Mouse (Mus musculus) heart, embryonic 16.5 days (tissue): ENCODE results near the gene Efna3. TPM values are rescaled to one million over a fixed set of nuclear protein-coding genes. Genes with fewer than 3 reads are reported as not detected.
A peak's percentile ranks its signal among the peaks of the same experiment; 100 is the strongest.

ENCODE experiments used
- ATAC-seq: fragments of 200-750 bp; cut with Nextera tagmentation; replicated peaks from 2 replicates; pipeline ENCODE4 v1.8.0; 2017; ENCODE audit warnings: moderate number of reproducible peaks; ENCODE audit not compliant: insufficient read depth, low FRiP score; ENCODE audit errors: extremely low read depth
- H3K27ac ChIP-seq: fragments of 300-500 bp; sonication (generic); 2 replicates; pipeline ENCODE4 v1.5.1; 2014; ENCODE audit warnings: mild to moderate bottlenecking, low read length, control low read depth, moderate library complexity
- H3K27me3 ChIP-seq: fragments of 300-500 bp; sonication (generic); 2 replicates; pipeline ENCODE4 v1.6.1; 2014; ENCODE audit warnings: low read length, mixed read lengths; ENCODE audit not compliant: control insufficient read depth, insufficient read depth
- H3K36me3 ChIP-seq: fragments of 300-500 bp; sonication (generic); 2 replicates; pipeline ENCODE4 v1.6.1; 2014; ENCODE audit not compliant: control insufficient read depth, insufficient read depth
- H3K4me1 ChIP-seq: fragments of 300-500 bp; sonication (generic); 2 replicates; pipeline ENCODE4 v1.6.1; 2014; ENCODE audit warnings: low read length, mixed read lengths; ENCODE audit not compliant: control insufficient read depth, insufficient read depth
- H3K4me2 ChIP-seq: fragments of 300-500 bp; sonication (generic); 2 replicates; pipeline ENCODE4 v1.6.1; 2014; ENCODE audit warnings: low read depth, mild to moderate bottlenecking, control low read depth, low read length
- H3K4me3 ChIP-seq: fragments of 300-500 bp; sonication (generic); 2 replicates; pipeline ENCODE4 v1.5.1; 2014; ENCODE audit warnings: mild to moderate bottlenecking, control low read depth, low read length
- H3K9ac ChIP-seq: fragments of 300-500 bp; sonication (generic); 2 replicates; pipeline ENCODE4 v1.6.1; 2014; ENCODE audit warnings: low read length, control low read depth
- H3K9me3 ChIP-seq: fragments of 300-500 bp; sonication (generic); replicated peaks from 2 replicates; pipeline ENCODE4 v1.6.1; 2016; ENCODE audit warnings: low read length; ENCODE audit not compliant: control insufficient read depth
- WGBS: fragments of 180-500 bp; shearing (Covaris S2); extraction: QIAGEN DNeasy Blood & Tissue Kit; methylation state at CpG from one replicate; pipeline ENCODE4 v1.1.7; 2014; 5-methylcytosine and 5-hydroxymethylcytosine counted together
- polyA plus RNA-seq: library from polyadenylated mRNA; unstranded; fragments of >200 nt; fragmentation: Nextera tagmentation; extraction: Ambion mirVana; gene quantifications from 2 replicates; pipeline ENCODE4 v1.2.1, GENCODE M21; 2015

Efna3 gene
- polyA plus RNA-seq, result 0.89 and 1.1 TPM in 2 replicates

DNA sequence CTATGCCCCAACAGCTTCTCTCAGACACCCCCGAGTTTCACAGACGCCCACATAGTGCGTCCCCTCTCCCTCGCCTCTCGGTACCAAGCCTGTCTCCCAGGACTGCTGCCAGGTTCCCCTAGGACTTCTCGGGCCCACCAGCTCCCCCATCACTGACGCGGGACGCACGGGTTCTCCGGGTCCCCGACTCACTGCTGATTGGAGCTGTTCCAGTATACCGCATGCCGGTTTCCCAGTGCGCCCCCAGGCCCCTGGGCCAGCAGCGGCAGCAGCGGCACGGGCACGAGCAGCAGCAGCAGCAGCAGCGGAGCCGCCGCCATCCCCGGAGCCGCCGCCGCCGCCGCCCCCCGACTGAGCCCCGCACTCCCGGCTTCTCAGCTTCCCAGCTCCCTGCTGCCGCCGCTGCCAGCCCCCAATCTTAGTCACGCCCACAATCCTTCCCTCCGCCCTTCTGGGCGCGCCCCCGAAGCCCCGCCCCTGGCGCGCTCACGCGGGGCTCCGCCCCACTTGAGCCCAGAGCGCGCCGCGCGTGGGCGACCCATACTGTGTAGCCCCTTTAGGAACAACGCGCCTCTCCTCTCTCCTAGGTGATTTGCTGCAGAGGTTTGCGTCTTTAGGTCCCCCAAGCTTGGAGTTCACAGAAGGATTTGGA lies at the start of gene Efna3:
Efna3 (minus strand) TSS at position 452 of the 652 bp plus-strand sequence.
- no peaks in the 10 kb centered on the region for H3K36me3 ChIP-seq
- ATAC-seq, result peak; percentile 53; the same call in 1 of the 2 replicates
- H3K4me1 ChIP-seq, result peaks cover 34% of the 10 kb centered on the region
- under 1% methylated on average over 47 of the region's 53 CpGs for WGBS
- H3K9me3 ChIP-seq, result no peaks in the 10 kb centered on the region
- peak within 1 kb of the TSS; percentile 69 for H3K9ac ChIP-seq
- H3K27ac ChIP-seq, result no peak within 1 kb of the TSS
- peak within 1 kb of the TSS; percentile 98 for H3K4me2 ChIP-seq
- H3K27me3 ChIP-seq, result peaks cover 56% of the 10 kb centered on the region
- H3K4me3 ChIP-seq, result peak within 1 kb of the TSS; percentile 66

DNA sequence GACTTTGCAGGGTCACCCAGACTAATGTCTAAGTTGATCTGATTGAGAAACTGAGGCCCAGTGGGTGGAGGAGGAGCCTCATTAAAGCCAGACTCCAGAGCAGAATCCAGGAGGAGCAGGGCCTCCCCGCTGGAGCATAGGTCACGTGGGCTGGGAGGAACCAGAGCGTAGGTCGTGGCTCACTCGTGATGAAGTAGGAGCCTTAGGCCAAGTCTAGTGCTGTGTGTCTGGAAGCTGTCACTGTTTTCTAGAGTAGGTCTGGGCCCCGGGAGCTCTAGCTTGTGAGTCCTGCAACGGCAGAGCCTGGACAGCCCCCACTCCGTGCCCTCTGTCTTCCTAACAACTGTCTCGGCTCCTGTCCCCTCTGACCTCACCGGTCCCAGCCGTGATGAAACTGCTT lies 44.6 kb upstream of the Efna3 start:
- 51% methylated on average over 11 of the region's 11 CpGs for WGBS

DNA sequence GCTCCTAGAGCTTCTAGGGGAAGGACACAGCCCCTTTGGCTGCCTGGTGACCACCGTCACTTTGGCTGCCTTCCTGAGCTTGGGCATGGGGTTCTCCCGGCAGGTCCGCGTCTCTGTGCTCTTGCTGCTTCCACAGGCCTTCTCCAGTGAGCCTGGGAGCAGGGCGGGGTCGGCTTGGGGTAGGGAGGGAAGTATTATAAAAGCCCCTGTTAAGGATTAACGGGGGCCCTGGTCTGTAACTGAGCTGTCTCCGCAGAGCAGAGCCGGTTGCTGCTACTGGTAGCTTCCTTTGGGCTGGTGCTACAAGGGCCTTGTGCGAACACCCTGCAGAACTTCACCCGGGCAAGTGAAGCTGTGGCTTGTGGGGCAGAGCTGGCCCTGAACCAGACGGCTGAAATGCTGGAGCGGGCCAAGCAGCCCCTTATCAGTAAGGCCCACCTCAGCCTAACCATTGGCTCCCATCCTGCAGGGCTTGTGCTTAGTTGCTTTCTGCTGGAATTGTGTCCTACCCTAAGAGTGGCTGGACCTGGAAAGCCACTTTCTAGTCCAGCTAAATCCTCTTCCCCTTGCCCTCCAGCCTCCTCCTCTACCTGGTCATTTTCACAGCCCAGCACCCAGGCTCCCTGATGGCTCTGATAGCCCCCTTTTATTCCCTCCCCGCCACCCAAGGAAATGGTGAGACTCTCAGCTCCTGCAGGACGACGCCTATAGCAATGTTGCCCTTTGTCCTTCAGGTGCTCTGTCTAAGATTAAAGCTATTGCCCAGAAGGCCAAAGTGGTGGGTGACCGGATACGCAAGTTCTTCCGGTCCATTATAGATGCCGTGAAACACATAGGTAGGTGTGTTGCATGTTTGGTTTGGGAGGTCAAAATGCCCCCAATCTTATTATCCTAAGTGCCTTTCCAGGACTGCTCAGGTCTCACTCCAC lies 43.0 kb upstream of the Efna3 start:
- no peaks in the 10 kb centered on the region for H3K27me3 ChIP-seq
- ATAC-seq, result no peak
- WGBS, result 65% methylated on average over 20 of the region's 20 CpGs

More for the DNA sequence above, 44.6 kb upstream of the Efna3 start:
- Histone ChIP-seq H3K9ac (no peak overlapping the region), H3K27me3 (no peaks in the 10 kb centered on the region), H3K9me3 (peaks cover 2% of the 10 kb centered on the region; the same call in 1 of the 2 replicates), H3K27ac (no peak overlapping the region), H3K4me3 (no peak overlapping the region), H3K36me3 (no peaks in the 10 kb centered on the region), H3K4me1 (no peaks in the 10 kb centered on the region), H3K4me2 (no peak overlapping the region)
- no peak for ATAC-seq

DNA sequence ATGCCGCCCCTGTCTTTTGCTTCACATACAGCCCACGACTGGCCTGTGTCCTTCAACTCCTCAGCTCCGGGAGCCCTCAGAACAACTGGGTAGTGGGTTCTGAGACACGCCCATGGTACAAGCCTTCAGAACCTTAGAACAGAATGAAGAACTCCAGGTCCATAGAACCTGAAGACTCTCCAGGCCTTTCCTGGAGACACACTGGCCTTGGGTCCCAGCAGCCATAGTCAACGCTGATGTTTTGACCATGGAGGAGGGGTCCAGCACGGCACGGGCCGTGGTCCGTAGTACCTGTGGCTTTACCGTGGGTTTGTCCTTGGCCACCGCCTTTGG lies 42.4 kb upstream of the Efna3 start, which contains the start of gene Dcst1:
Dcst1 (minus strand) TSS at position 101 of the 333 bp plus-strand sequence.
- no peak for ATAC-seq
- H3K9me3 ChIP-seq, result no peaks in the 10 kb centered on the region
- H3K4me3 ChIP-seq, result no peak within 1 kb of the TSS
- H3K4me2 ChIP-seq, result no peak within 1 kb of the TSS
- no peak within 1 kb of the TSS for H3K9ac ChIP-seq
- H3K36me3 ChIP-seq, result no peaks in the 10 kb centered on the region
- WGBS, result 86% methylated on average over 11 of the region's 11 CpGs
- H3K27me3 ChIP-seq, result no peaks in the 10 kb centered on the region
- H3K4me1 ChIP-seq, result no peaks in the 10 kb centered on the region
- no peak within 1 kb of the TSS for H3K27ac ChIP-seq

More for the DNA sequence above, 43.0 kb upstream of the Efna3 start:
- Histone ChIP-seq H3K4me3 (no peak overlapping the region), H3K4me2 (no peak overlapping the region), H3K36me3 (no peaks in the 10 kb centered on the region), H3K9ac (no peak overlapping the region), H3K4me1 (no peaks in the 10 kb centered on the region), H3K9me3 (no peaks in the 10 kb centered on the region), H3K27ac (no peak overlapping the region)

DNA sequence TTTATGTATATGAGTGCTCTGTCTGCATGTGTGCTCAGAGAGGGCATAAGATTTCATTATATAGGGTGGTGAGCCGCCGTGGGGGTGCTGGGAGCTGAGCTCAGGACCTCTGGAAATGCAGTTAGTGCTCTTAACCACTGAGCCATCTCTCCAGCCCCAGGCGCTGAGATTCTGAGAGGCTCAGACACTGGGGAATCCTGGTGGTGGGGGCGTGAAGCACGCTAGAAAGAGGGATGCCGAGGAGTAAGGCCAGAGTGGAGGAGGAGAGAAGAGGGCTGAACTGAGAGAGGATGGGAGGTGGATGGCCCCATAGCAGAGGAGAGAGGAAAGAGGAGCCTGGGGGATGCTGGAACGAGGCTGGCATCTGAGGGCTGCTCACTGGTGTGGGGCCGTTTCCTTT lies 41.9 kb upstream of the Efna3 start:
- H3K4me1 ChIP-seq, result no peaks in the 10 kb centered on the region
- 67% methylated on average over 8 of the region's 8 CpGs for WGBS
- no peak overlapping the region for H3K9ac ChIP-seq
- no peak for ATAC-seq
- no peaks in the 10 kb centered on the region for H3K9me3 ChIP-seq
- no peak overlapping the region for H3K27ac ChIP-seq
- H3K4me3 ChIP-seq, result no peak overlapping the region
- no peak overlapping the region for H3K4me2 ChIP-seq
- H3K27me3 ChIP-seq, result no peaks in the 10 kb centered on the region
- no peaks in the 10 kb centered on the region for H3K36me3 ChIP-seq

DNA sequence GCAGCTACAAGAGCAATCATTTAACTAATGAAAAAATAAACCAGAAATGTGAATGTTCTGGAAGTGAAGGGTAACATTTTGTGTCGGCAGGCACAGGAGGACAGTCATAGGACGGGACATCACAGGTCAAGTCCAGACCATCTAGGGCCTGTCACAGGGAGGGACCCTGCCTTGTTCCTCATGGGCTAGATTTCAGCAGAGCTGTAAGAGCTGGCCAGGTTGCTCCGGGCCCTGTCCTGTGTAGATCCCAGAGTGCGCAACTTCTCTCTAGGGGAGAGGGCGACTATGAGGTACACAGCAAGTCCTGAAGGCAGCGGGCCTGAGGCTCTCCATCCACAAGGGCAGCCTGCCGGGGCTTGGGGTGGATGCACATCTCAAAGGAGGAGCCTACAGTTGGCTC lies 38.9 kb upstream of the Efna3 start, which contains the start of gene Dcst2:
Dcst2 (plus strand) TSS at position 301 of the 400 bp plus-strand sequence.
- 83% methylated on average over 7 of the region's 7 CpGs for WGBS
- Histone ChIP-seq H3K27me3 (no peaks in the 10 kb centered on the region), H3K4me1 (no peaks in the 10 kb centered on the region), H3K36me3 (no peaks in the 10 kb centered on the region), H3K27ac (no peak within 1 kb of the TSS), H3K4me3 (no peak within 1 kb of the TSS), H3K4me2 (no peak within 1 kb of the TSS), H3K9me3 (no peaks in the 10 kb centered on the region), H3K9ac (no peak within 1 kb of the TSS)
- no peak for ATAC-seq

DNA sequence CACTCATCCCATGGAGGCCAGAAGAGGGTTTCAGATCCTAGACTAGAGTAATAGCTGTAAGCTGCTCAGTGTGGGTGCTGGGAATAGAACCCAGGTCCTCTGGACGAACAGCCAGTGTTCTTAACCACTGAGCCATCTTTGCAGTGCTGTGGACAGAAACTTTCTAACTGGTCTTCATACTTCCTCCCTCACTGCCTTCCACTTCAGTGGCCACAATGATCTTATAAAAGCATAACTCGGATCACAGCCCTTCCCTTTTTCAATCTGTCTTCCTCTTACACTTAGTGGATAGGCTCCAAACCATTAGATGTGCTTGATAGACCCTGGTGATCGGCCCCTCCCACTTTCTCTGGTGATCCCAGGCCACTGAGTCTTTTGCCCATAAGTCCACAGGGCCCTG lies 37.5 kb upstream of the Efna3 start:
- no peak overlapping the region for H3K4me3 ChIP-seq
- H3K36me3 ChIP-seq, result no peaks in the 10 kb centered on the region
- no peaks in the 10 kb centered on the region for H3K9me3 ChIP-seq
- H3K27ac ChIP-seq, result no peak overlapping the region
- H3K27me3 ChIP-seq, result 0 out of 2 replicates have a peak, but pooled peaks cover 4% of the 10 kb centered on the region
- H3K9ac ChIP-seq, result no peak overlapping the region
- no peak for ATAC-seq
- H3K4me2 ChIP-seq, result no peak overlapping the region
- H3K4me1 ChIP-seq, result no peaks in the 10 kb centered on the region
- WGBS, result 56% methylated on average over 3 of the region's 3 CpGs

DNA sequence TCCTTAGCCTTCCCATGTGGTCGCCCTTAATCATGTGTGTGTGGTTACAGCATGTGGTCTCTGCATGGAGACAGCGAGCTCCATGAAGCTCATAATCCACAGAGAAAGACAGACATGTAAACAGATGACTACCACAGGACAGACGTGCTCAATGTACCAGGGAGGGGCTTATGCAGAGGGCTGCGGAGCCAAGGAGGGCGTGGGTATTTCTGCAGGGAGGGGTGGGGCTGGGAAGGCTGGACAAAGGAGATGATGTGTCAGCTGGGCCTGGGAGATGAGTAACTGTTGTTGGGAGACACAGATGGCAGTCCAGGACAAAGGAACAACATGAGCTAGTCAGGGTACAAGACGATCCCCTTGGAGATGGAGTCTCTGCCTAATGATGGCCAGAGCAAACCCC lies 36.9 kb upstream of the Efna3 start:
- H3K27me3 ChIP-seq, result 0 out of 2 replicates have a peak, but pooled peaks cover 4% of the 10 kb centered on the region
- no peak overlapping the region for H3K4me2 ChIP-seq
- WGBS, result 71% methylated on average over 6 of the region's 6 CpGs
- ATAC-seq, result no peak
- no peak overlapping the region for H3K27ac ChIP-seq
- no peaks in the 10 kb centered on the region for H3K9me3 ChIP-seq
- no peaks in the 10 kb centered on the region for H3K36me3 ChIP-seq
- H3K9ac ChIP-seq, result no peak overlapping the region
- no peak overlapping the region for H3K4me3 ChIP-seq
- H3K4me1 ChIP-seq, result no peaks in the 10 kb centered on the region

DNA sequence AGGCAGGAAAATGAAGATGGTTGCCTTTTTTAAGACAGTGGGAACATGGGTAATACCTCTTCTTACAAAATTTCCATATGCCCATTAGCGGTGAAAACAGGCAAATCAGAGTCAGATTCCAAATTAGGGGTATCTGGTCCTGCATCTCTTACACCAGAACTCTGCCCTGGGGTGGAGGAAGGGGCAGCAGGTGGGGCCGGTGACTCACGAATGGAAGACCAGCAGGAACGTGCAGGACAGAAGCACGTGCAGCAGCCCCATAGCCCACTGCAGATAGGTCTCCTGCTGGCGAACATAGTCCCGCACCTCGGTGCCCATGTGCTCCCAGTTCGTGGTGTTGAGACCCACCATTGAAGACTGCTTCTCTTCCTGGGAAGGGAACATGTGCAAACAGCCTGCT lies 33.3 kb upstream of the Efna3 start:
- Histone ChIP-seq H3K36me3 (no peaks in the 10 kb centered on the region), H3K4me2 (no peak overlapping the region), H3K9me3 (no peaks in the 10 kb centered on the region), H3K4me1 (no peaks in the 10 kb centered on the region), H3K27ac (no peak overlapping the region), H3K9ac (no peak overlapping the region), H3K27me3 (peaks cover 16% of the 10 kb centered on the region), H3K4me3 (no peak overlapping the region)
- WGBS, result 63% methylated on average over 9 of the region's 9 CpGs
- ATAC-seq, result no peak
